Mouse (Mus musculus) right cerebral cortex, postnatal 14 days (tissue): ENCODE results near the gene Auts2.

Experiments used
- DNase-seq: peaks from one replicate; pipeline ENCODE4 v3.0.0; 2022

The Auts2 gene

GRCm38 (mm10) chr5:131963565-131963964, 579.6 kb downstream of the Auts2 start:
- no peak for DNase-seq

GRCm38 (mm10) chr5:131961859-131962258, 581.3 kb downstream of the Auts2 start:
- DNase-seq = no peak

GRCm38 (mm10) chr5:131960432-131960831, 582.7 kb downstream of the Auts2 start:
- no peak for DNase-seq

GRCm38 (mm10) chr5:131956998-131957397, 586.1 kb downstream of the Auts2 start:
- no peak for DNase-seq

GRCm38 (mm10) chr5:131956090-131956489, 587.1 kb downstream of the Auts2 start:
- no peak for DNase-seq

GRCm38 (mm10) chr5:131955227-131956016, 587.7 kb downstream of the Auts2 start:
- no peak for DNase-seq

- no peak for DNase-seq
These were observed 594.5 kb downstream of the Auts2 start for GRCm38 (mm10) chr5:131948571-131949151.

- no peak for DNase-seq
These were observed 596.3 kb downstream of the Auts2 start for GRCm38 (mm10) chr5:131946801-131947200.

GRCm38 (mm10) chr5:131944761-131945160, 598.4 kb downstream of the Auts2 start:
- no peak for DNase-seq

- no peak for DNase-seq
These were observed 614.4 kb downstream of the Auts2 start for GRCm38 (mm10) chr5:131928696-131929095.

- DNase-seq = no peak
These were observed 620.4 kb downstream of the Auts2 start for GRCm38 (mm10) chr5:131922759-131923158.

GRCm38 (mm10) chr5:131922118-131922517, 621.0 kb downstream of the Auts2 start:
- DNase-seq = no peak

GRCm38 (mm10) chr5:131919983-131920777, 623.0 kb downstream of the Auts2 start:
- no peak for DNase-seq

GRCm38 (mm10) chr5:131916791-131917403, 626.2 kb downstream of the Auts2 start:
- DNase-seq = no peak

GRCm38 (mm10) chr5:131913562-131913961, 629.6 kb downstream of the Auts2 start:
- no peak for DNase-seq

- no peak for DNase-seq
These were observed 630.2 kb downstream of the Auts2 start for GRCm38 (mm10) chr5:131912983-131913382.

GRCm38 (mm10) chr5:131906313-131906712, 636.8 kb downstream of the Auts2 start:
- DNase-seq = no peak

- no peak for DNase-seq
These were observed 638.7 kb downstream of the Auts2 start for GRCm38 (mm10) chr5:131904478-131904877.

- no peak for DNase-seq
These were observed 645.0 kb downstream of the Auts2 start for GRCm38 (mm10) chr5:131898048-131898638.

GRCm38 (mm10) chr5:131886636-131887035, 656.5 kb downstream of the Auts2 start:
- DNase-seq = no peak

GRCm38 (mm10) chr5:131876569-131876968, 666.6 kb downstream of the Auts2 start:
- DNase-seq = no peak

GRCm38 (mm10) chr5:131875976-131876375, 667.2 kb downstream of the Auts2 start:
- DNase-seq = no peak

GRCm38 (mm10) chr5:131873116-131873515, 670.0 kb downstream of the Auts2 start:
- DNase-seq = peak; percentile 23
